Mouse (Mus musculus): Measurements from ENCODE around the gene Ffar3. TPM values are rescaled to one million over a fixed set of nuclear protein-coding genes. Genes with fewer than 3 reads are reported as not detected.

Ffar3 gene
- polyA plus RNA-seq, 1 experiment from 2014 or later: not detected

DNA sequence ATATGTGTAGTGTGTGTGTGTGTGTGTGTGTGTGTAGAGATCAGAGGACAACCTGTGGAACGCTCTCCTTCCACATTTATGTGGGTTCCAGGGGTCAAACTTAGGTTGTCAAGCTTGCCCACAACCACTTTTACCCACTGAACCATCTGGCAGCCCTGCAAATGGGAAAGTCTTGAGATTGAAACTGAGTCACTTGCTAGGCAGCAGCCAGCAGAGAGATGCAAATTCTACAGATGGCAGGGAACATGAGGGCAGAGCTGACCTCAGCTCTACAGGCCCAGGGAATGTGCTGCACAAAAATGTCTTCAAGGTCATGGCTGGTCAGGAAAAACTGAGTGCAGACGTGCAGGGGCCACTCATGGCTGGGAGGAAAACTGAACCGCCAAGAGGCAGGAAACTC is 25.4 kb upstream of the Ffar3 start:
- WGBS: 90% methylated on average over 3 of the region's 3 CpGs
- H3K4me2 ChIP-seq (replicated peaks): no peak overlapping the region
- H3K27me3 ChIP-seq (ENCODE audit: control insufficient read depth, insufficient read depth, low read length): no peaks in the 10 kb centered on the region
- ATAC-seq (ENCODE audit: low FRiP score) (no peak), DNase-seq (ENCODE audit: low spot score) (no peak)
- no peaks in the 10 kb centered on the region for H3K4me1 ChIP-seq (replicated peaks; ENCODE audit: control insufficient read depth, insufficient read depth, low read length)
- no peaks in the 10 kb centered on the region for H3K9me3 ChIP-seq (ENCODE audit: control insufficient read depth, low read length)
- H3K9ac ChIP-seq: no peak overlapping the region
- H3K27ac ChIP-seq: no peak overlapping the region
- H3K4me3 ChIP-seq (replicated peaks; ENCODE audit: low read length): no peak overlapping the region
- H3K36me3 ChIP-seq (replicated peaks; ENCODE audit: control insufficient read depth, insufficient read depth): no peaks in the 10 kb centered on the region

- H3K4me2 ChIP-seq (replicated peaks): no peak within 1 kb of the TSS
- H3K4me3 ChIP-seq (replicated peaks; ENCODE audit: low read length): no peak within 1 kb of the TSS
- ATAC-seq (ENCODE audit: low FRiP score) (no peak), DNase-seq (ENCODE audit: low spot score) (no peak)
- no peak within 1 kb of the TSS for H3K9ac ChIP-seq
- no peaks in the 10 kb centered on the region for H3K27me3 ChIP-seq (ENCODE audit: control insufficient read depth, insufficient read depth, low read length)
- WGBS: 73% methylated on average over 7 of the region's 7 CpGs
- H3K4me1 ChIP-seq (replicated peaks; ENCODE audit: control insufficient read depth, insufficient read depth, low read length): no peaks in the 10 kb centered on the region
- H3K9me3 ChIP-seq (ENCODE audit: control insufficient read depth, low read length): no peaks in the 10 kb centered on the region
- no peaks in the 10 kb centered on the region for H3K36me3 ChIP-seq (replicated peaks; ENCODE audit: control insufficient read depth, insufficient read depth)
- H3K27ac ChIP-seq: no peak within 1 kb of the TSS
These were observed 24.2 kb upstream of the Ffar3 start, which contains the start of gene Cd22 for GRCm38 (mm10) chr7:30880176-30880575. Gene Cd22 (minus strand): TSS chr7:30880342.

GRCm38 (mm10) chr7:30878950-30879349 is 23.0 kb upstream of the Ffar3 start:
- Histone ChIP-seq H3K4me1 (replicated peaks; ENCODE audit: control insufficient read depth, insufficient read depth, low read length) (no peaks in the 10 kb centered on the region), H3K9me3 (ENCODE audit: control insufficient read depth, low read length) (no peaks in the 10 kb centered on the region), H3K4me3 (replicated peaks; ENCODE audit: low read length) (no peak overlapping the region), H3K9ac (no peak overlapping the region), H3K4me2 (replicated peaks) (no peak overlapping the region), H3K27me3 (ENCODE audit: control insufficient read depth, insufficient read depth, low read length) (no peaks in the 10 kb centered on the region), H3K36me3 (replicated peaks; ENCODE audit: control insufficient read depth, insufficient read depth) (no peaks in the 10 kb centered on the region), H3K27ac (no peak overlapping the region)
- DNase-seq (ENCODE audit: low spot score) (no peak), ATAC-seq (ENCODE audit: low FRiP score) (no peak)
- WGBS: 83% methylated on average over 6 of the region's 6 CpGs

GRCm38 (mm10) chr7:30873083-30873482 is 17.1 kb upstream of the Ffar3 start:
- Histone ChIP-seq H3K4me2 (replicated peaks) (peak overlapping the region; percentile 36), H3K27me3 (ENCODE audit: control insufficient read depth, insufficient read depth, low read length) (0 out of 2 replicates have a peak, but pooled peaks cover 4% of the 10 kb centered on the region), H3K36me3 (replicated peaks; ENCODE audit: control insufficient read depth, insufficient read depth) (no peaks in the 10 kb centered on the region), H3K27ac (no peak overlapping the region), H3K4me3 (replicated peaks; ENCODE audit: low read length) (no peak overlapping the region), H3K9me3 (ENCODE audit: control insufficient read depth, low read length) (no peaks in the 10 kb centered on the region), H3K4me1 (replicated peaks; ENCODE audit: control insufficient read depth, insufficient read depth, low read length) (no peaks in the 10 kb centered on the region), H3K9ac (no peak overlapping the region)
- 31% methylated on average over 15 of the region's 15 CpGs for WGBS
- DNase-seq (ENCODE audit: low spot score) (peak; percentile 58), ATAC-seq (ENCODE audit: low FRiP score) (no peak)

DNA sequence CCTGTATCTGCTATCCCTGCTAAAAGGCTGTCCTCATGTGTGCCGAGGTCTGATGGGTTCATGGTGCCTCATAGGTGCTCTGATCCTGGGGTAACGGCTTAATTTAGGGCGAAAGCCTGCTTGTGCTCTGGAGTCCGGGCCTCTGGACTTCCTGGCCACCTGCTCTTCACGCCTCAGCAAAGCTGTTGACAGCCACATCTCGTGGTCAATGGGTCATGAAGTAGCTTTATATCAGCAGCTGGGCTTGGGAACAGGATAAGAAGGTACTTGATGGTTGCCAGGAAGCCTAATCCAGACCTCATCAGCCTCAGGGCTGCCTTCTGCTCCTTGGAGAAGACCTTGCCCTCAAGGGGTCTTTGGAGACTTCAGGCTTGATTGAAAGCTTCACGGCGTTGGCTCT is 7.4 kb upstream of the Ffar3 start:
- no peaks in the 10 kb centered on the region for H3K4me1 ChIP-seq (replicated peaks; ENCODE audit: control insufficient read depth, insufficient read depth, low read length)
- H3K27me3 ChIP-seq (ENCODE audit: control insufficient read depth, insufficient read depth, low read length): no peaks in the 10 kb centered on the region
- H3K9me3 ChIP-seq (ENCODE audit: control insufficient read depth, low read length): no peaks in the 10 kb centered on the region
- DNase-seq (ENCODE audit: low spot score): no peak
- 69% methylated on average over 8 of the region's 8 CpGs for WGBS
- H3K4me3 ChIP-seq (replicated peaks; ENCODE audit: low read length): no peak overlapping the region
- H3K9ac ChIP-seq: no peak overlapping the region
- no peaks in the 10 kb centered on the region for H3K36me3 ChIP-seq (replicated peaks; ENCODE audit: control insufficient read depth, insufficient read depth)
- ATAC-seq (ENCODE audit: low FRiP score): no peak
- no peak overlapping the region for H3K4me2 ChIP-seq (replicated peaks)
- H3K27ac ChIP-seq: no peak overlapping the region

GRCm38 (mm10) chr7:30861464-30861863 is 5.5 kb upstream of the Ffar3 start, which contains the start of gene Ffar1:
Gene Ffar1 (minus strand): TSS chr7:30861564.
- Histone ChIP-seq H3K36me3 (replicated peaks; ENCODE audit: control insufficient read depth, insufficient read depth) (no peaks in the 10 kb centered on the region), H3K4me3 (replicated peaks; ENCODE audit: low read length) (no peak within 1 kb of the TSS), H3K4me2 (replicated peaks) (no peak within 1 kb of the TSS), H3K4me1 (replicated peaks; ENCODE audit: control insufficient read depth, insufficient read depth, low read length) (no peaks in the 10 kb centered on the region), H3K9ac (no peak within 1 kb of the TSS), H3K27me3 (ENCODE audit: control insufficient read depth, insufficient read depth, low read length) (no peaks in the 10 kb centered on the region), H3K9me3 (ENCODE audit: control insufficient read depth, low read length) (no peaks in the 10 kb centered on the region), H3K27ac (no peak within 1 kb of the TSS)
- DNase-seq (ENCODE audit: low spot score): no peak
- ATAC-seq (ENCODE audit: low FRiP score): no peak
- 90% methylated on average over 12 of the region's 12 CpGs for WGBS

GRCm38 (mm10) chr7:30859635-30860402 is 3.8 kb upstream of the Ffar3 start:
- H3K36me3 ChIP-seq (replicated peaks; ENCODE audit: control insufficient read depth, insufficient read depth): no peaks in the 10 kb centered on the region
- no peaks in the 10 kb centered on the region for H3K27me3 ChIP-seq (ENCODE audit: control insufficient read depth, insufficient read depth, low read length)
- ATAC-seq (ENCODE audit: low FRiP score): peak; percentile 68; the same call in 1 of the 2 replicates
- no peak overlapping the region for H3K9ac ChIP-seq
- DNase-seq (ENCODE audit: low spot score): peak; percentile 83
- H3K4me1 ChIP-seq (replicated peaks; ENCODE audit: control insufficient read depth, insufficient read depth, low read length): no peaks in the 10 kb centered on the region
- no peaks in the 10 kb centered on the region for H3K9me3 ChIP-seq (ENCODE audit: control insufficient read depth, low read length)
- H3K4me3 ChIP-seq (replicated peaks; ENCODE audit: low read length): peak overlapping the region; percentile 18; the same call in 1 of the 2 replicates
- 14% methylated on average over 16 of the region's 16 CpGs for WGBS
- H3K27ac ChIP-seq: no peak overlapping the region
- peak overlapping the region; percentile 48 for H3K4me2 ChIP-seq (replicated peaks)

DNA sequence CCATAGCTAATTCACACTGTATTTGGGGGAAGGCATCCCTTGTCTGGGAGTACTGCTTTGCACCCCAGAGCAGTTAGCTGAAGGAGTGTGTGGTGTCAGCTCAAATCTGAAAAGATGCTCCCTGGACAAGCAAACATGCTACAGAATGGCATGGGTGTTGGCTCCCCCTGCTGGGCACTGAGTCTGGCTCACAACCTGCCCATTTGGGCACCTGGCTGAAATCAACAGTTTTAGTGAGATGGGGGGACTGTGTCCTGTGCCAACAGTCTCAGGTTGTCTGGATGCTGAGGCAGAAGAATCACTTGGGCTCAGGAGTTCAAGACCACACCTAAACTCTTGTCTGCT is 3.3 kb upstream of the Ffar3 start:
- ATAC-seq (ENCODE audit: low FRiP score): peak; percentile 75
- DNase-seq (ENCODE audit: low spot score): peak; percentile 81
- Histone ChIP-seq H3K36me3 (replicated peaks; ENCODE audit: control insufficient read depth, insufficient read depth) (no peaks in the 10 kb centered on the region), H3K4me2 (replicated peaks) (no peak overlapping the region), H3K4me1 (replicated peaks; ENCODE audit: control insufficient read depth, insufficient read depth, low read length) (no peaks in the 10 kb centered on the region), H3K27ac (no peak overlapping the region), H3K9me3 (ENCODE audit: control insufficient read depth, low read length) (no peaks in the 10 kb centered on the region), H3K9ac (no peak overlapping the region), H3K4me3 (replicated peaks; ENCODE audit: low read length) (no peak overlapping the region), H3K27me3 (ENCODE audit: control insufficient read depth, insufficient read depth, low read length) (peaks cover 3% of the 10 kb centered on the region; the same call in 1 of the 2 replicates)

DNA sequence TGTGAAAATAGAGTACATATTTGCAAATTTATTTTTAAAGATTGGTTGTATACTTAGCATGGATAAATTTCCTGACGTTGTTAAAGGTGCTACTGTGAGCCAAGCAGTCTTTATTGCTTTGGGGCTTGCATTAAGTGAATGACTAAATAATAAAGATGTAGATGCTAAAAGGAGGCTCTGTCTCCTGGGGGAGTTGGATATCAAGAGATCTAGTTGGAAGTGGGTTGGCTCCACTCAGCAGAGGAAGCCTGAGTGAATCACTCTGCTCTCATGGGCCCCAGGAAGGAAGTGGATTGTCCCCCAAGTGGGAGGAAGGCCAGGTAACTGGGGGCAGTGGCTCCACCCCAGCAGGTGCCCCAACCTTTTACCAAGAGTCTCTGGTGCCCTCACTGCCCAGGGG is 1.8 kb upstream of the Ffar3 start:
- Histone ChIP-seq H3K9ac (no peak overlapping the region), H3K9me3 (ENCODE audit: control insufficient read depth, low read length) (no peaks in the 10 kb centered on the region), H3K27me3 (ENCODE audit: control insufficient read depth, insufficient read depth, low read length) (peaks cover 3% of the 10 kb centered on the region; the same call in 1 of the 2 replicates), H3K27ac (no peak overlapping the region), H3K36me3 (replicated peaks; ENCODE audit: control insufficient read depth, insufficient read depth) (no peaks in the 10 kb centered on the region), H3K4me2 (replicated peaks) (no peak overlapping the region), H3K4me3 (replicated peaks; ENCODE audit: low read length) (no peak overlapping the region), H3K4me1 (replicated peaks; ENCODE audit: control insufficient read depth, insufficient read depth, low read length) (no peaks in the 10 kb centered on the region)
- no peak for ATAC-seq (ENCODE audit: low FRiP score)
- no peak for DNase-seq (ENCODE audit: low spot score)
- 71% methylated on average over 1 of the region's 1 CpGs for WGBS

All from hindbrain, embryonic 14.5 days (tissue).